Mouse (Mus musculus): ENCODE data around the gene Ankrd34a. TPM values are rescaled to one million over a fixed set of nuclear protein-coding genes. Genes with fewer than 3 reads are reported as not detected.

Gene Ankrd34a
- total RNA-seq, 2 experiments from 2014 or later, result not detected

- ATAC-seq (ENCODE audit: poor library complexity, severe bottlenecking), result no peak
Observed at GRCm38 (mm10) chr3:96578561-96579238, 17.7 kb upstream of the Ankrd34a start.

- ATAC-seq (ENCODE audit: poor library complexity, severe bottlenecking), result no peak
Observed at GRCm38 (mm10) chr3:96579239-96579750, 17.1 kb upstream of the Ankrd34a start.

GRCm38 (mm10) chr3:96579885-96580454 is 16.5 kb upstream of the Ankrd34a start:
- peak; percentile 87 for ATAC-seq (ENCODE audit: poor library complexity, severe bottlenecking)

- no peak for ATAC-seq (ENCODE audit: poor library complexity, severe bottlenecking)
Observed at GRCm38 (mm10) chr3:96581141-96581540, 15.3 kb upstream of the Ankrd34a start.

GRCm38 (mm10) chr3:96581771-96582515 is 14.5 kb upstream of the Ankrd34a start:
- no peak for ATAC-seq (ENCODE audit: poor library complexity, severe bottlenecking)

- ATAC-seq (ENCODE audit: poor library complexity, severe bottlenecking), result no peak
Observed at GRCm38 (mm10) chr3:96583386-96583785, 13.1 kb upstream of the Ankrd34a start.

GRCm38 (mm10) chr3:96590657-96591056 is 5.8 kb upstream of the Ankrd34a start:
- ATAC-seq (ENCODE audit: poor library complexity, severe bottlenecking), result no peak

- no peak for ATAC-seq (ENCODE audit: poor library complexity, severe bottlenecking)
Observed at GRCm38 (mm10) chr3:96593374-96593773, 3.1 kb upstream of the Ankrd34a start.

GRCm38 (mm10) chr3:96593790-96594560 is 2.5 kb upstream of the Ankrd34a start, which contains the start of gene Polr3gl:
Gene Polr3gl, minus strand, starts transcription at chr3:96594181.
- ATAC-seq (ENCODE audit: poor library complexity, severe bottlenecking), result peak; percentile 98

- no peak for ATAC-seq (ENCODE audit: poor library complexity, severe bottlenecking)
Observed at GRCm38 (mm10) chr3:96594851-96595250, 1.6 kb upstream of the Ankrd34a start.

- no peak for ATAC-seq (ENCODE audit: poor library complexity, severe bottlenecking)
Observed at GRCm38 (mm10) chr3:96595661-96596060, 775 bp upstream of the Ankrd34a start.

GRCm38 (mm10) chr3:96596855-96597254 is 419 bp downstream of the Ankrd34a start:
- no peak for ATAC-seq (ENCODE audit: poor library complexity, severe bottlenecking)

- ATAC-seq (ENCODE audit: poor library complexity, severe bottlenecking), result no peak
Observed at GRCm38 (mm10) chr3:96597435-96597891, 1.0 kb downstream of the Ankrd34a start.

- no peak for ATAC-seq (ENCODE audit: poor library complexity, severe bottlenecking)
Observed at GRCm38 (mm10) chr3:96598156-96599068, 2.0 kb downstream of the Ankrd34a start.

GRCm38 (mm10) chr3:96599069-96599393 is 2.6 kb downstream of the Ankrd34a start:
- no peak for ATAC-seq (ENCODE audit: poor library complexity, severe bottlenecking)

- ATAC-seq (ENCODE audit: poor library complexity, severe bottlenecking), result no peak
Observed at GRCm38 (mm10) chr3:96599411-96599810, 3.0 kb downstream of the Ankrd34a start.

GRCm38 (mm10) chr3:96600639-96601250 is 4.3 kb downstream of the Ankrd34a start, which contains the start of gene Lix1l:
Gene Lix1l, plus strand, starts transcription at chr3:96601149.
- peak; percentile 96 for ATAC-seq (ENCODE audit: poor library complexity, severe bottlenecking)

GRCm38 (mm10) chr3:96601251-96601787 is 4.9 kb downstream of the Ankrd34a start:
- no peak for ATAC-seq (ENCODE audit: poor library complexity, severe bottlenecking)

Data from megakaryocyte, adult 5-6 weeks (primary cell).